Mouse (Mus musculus): Measurements from ENCODE around the gene Gpbar1.
"Not testable (repeated sequence)": the region's sequence is repeated elsewhere in the genome, so short reads cannot be mapped to it uniquely, and the experiment has no call there.

The Gpbar1 gene

GRCm38 (mm10) chr1:74326916-74327315 lies 48.6 kb downstream of the Gpbar1 start:
- not testable (repeated sequence) for DNase-seq (ENCODE audit: low read depth)

Measured in fibroblast of lung, adult 2 months (primary cell).